Mouse (Mus musculus) neural tube, embryonic 12.5 days (tissue): ENCODE measurements at regions not wholly inside any gene's neighbourhood (a gene's known extent, or its start where the extent isn't known, plus 50 kb on each side); places are given as distances from the start of the nearest gene placed in this dataset.
"Not testable (repeated sequence)": the region's sequence is repeated elsewhere in the genome, so short reads cannot be mapped to it uniquely, and the experiment has no call there.

Source experiments
- ATAC-seq: fragments of 200-750 bp; cut with Nextera tagmentation; 2 replicates; pipeline ENCODE4 v1.8.0; 2017; ENCODE audit warnings: low read depth, mild to moderate bottlenecking, moderate TSS enrichment, moderate library complexity; ENCODE audit not compliant: low FRiP score
- H3K27ac ChIP-seq: fragments of 300-500 bp; sonication (generic); 2 replicates; pipeline ENCODE4 v1.5.1; 2016
- H3K27me3 ChIP-seq: fragments of 300-500 bp; sonication (generic); replicated peaks from 2 replicates; pipeline ENCODE4 v1.6.1; 2016; ENCODE audit warnings: mild to moderate bottlenecking
- H3K36me3 ChIP-seq: fragments of 300-500 bp; sonication (generic); 2 replicates; pipeline ENCODE4 v1.6.1; 2016; ENCODE audit warnings: mild to moderate bottlenecking
- H3K4me1 ChIP-seq: fragments of 300-500 bp; sonication (generic); 2 replicates; pipeline ENCODE4 v1.6.1; 2016
- H3K4me2 ChIP-seq: fragments of 300-500 bp; sonication (generic); replicated peaks from 2 replicates; pipeline ENCODE4 v1.6.1; 2016; ENCODE audit warnings: mild to moderate bottlenecking
- H3K4me3 ChIP-seq: fragments of 300-500 bp; sonication (generic); 2 replicates; pipeline ENCODE4 v1.5.1; 2016
- H3K9ac ChIP-seq: fragments of 300-500 bp; sonication (generic); 2 replicates; pipeline ENCODE4 v1.6.1; 2016; ENCODE audit warnings: mild to moderate bottlenecking
- H3K9me3 ChIP-seq: fragments of 300-500 bp; sonication (generic); 2 replicates; pipeline ENCODE4 v1.6.1; 2016; ENCODE audit warnings: mild to moderate bottlenecking
- WGBS: fragments of 180-500 bp; shearing (Covaris S2); methylation state at CpG from one replicate; pipeline ENCODE4 v1.1.7; 2016; 5-methylcytosine and 5-hydroxymethylcytosine counted together

DNA sequence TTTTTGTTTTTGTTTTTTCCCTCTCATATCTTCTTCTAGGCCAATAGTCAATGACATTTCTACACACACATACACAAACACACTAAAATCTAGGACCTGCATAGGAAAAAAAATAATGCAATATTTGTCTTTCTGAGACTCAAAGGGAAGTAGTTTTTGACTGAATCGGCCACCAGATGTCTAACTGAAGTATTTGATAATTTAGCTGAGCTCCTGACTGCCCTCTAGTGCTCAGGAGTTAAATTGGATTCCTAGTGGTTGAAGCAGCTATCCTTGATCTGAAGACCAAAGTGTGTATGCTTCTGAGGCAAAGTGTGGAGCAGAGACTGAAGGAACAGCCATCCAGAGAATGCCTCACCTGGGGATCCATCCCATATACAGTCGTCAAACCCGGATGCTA lies 672.2 kb downstream of the Dad1 start:
- not testable (repeated sequence) for H3K27me3 ChIP-seq, H3K4me3 ChIP-seq, H3K36me3 ChIP-seq, H3K27ac ChIP-seq, H3K9me3 ChIP-seq, ATAC-seq, H3K4me2 ChIP-seq, H3K4me1 ChIP-seq, H3K9ac ChIP-seq
- WGBS = 57% methylated on average over 3 of the region's 3 CpGs

- H3K4me2 ChIP-seq, H3K27me3 ChIP-seq, ATAC-seq, H3K36me3 ChIP-seq, H3K9ac ChIP-seq, H3K27ac ChIP-seq, H3K4me1 ChIP-seq, H3K9me3 ChIP-seq, H3K4me3 ChIP-seq: not testable (repeated sequence)
- 89% methylated on average over 1 of the region's 1 CpGs for WGBS
Measured at GRCm38 (mm10) chr14:53576927-53577326, 677.0 kb downstream of the Dad1 start.

DNA sequence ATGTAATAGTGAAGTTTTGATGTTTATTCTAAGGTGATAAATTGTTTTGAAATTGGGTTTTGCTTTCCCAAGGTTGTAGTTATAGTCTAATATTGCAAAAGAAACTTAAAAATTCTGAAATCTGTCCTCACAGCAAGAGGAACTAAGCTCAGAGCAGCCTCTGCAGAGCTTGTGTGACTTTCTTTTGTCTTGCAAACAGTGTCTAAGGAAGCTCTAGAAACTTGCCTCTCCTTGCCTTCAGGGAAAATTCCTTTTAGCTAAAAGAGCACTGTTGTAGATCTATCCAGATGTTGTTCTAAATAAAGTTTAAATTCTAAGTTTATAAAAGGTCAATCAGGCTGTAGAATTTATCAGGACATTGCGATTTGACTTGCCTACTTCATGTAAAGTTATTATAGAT lies 681.2 kb downstream of the Dad1 start:
- WGBS = 83% methylated on average over 1 of the region's 1 CpGs
- not testable (repeated sequence) for H3K27me3 ChIP-seq, H3K9me3 ChIP-seq, H3K4me2 ChIP-seq, H3K4me3 ChIP-seq, H3K27ac ChIP-seq, H3K36me3 ChIP-seq, H3K4me1 ChIP-seq, H3K9ac ChIP-seq, ATAC-seq

DNA sequence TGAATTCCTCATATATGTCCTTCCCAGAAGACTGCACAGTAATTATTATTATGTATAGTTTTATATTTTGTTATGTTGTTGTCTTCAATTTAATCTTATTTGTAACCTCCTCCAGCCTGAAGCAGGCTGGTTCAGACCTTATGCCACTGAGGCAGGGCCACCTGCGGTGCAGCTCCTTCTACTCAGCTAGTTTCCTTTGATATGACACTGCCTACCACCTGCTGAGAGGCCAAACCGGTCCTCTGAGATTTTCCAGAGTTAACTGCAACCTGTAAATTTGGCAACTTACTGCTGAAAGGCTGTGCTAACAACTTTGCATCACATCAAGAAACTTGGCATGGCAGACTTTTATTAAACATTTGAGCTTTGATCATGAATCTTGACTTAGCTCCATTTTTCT lies 691.3 kb downstream of the Dad1 start:
- no peak for ATAC-seq
- 49% methylated on average over 2 of the region's 2 CpGs for WGBS

GRCm38 (mm10) chr14:53560146-53560545 lies 693.8 kb downstream of the Dad1 start:
- H3K4me2 ChIP-seq, H3K36me3 ChIP-seq, ATAC-seq, H3K27me3 ChIP-seq, H3K4me3 ChIP-seq, H3K9ac ChIP-seq, H3K9me3 ChIP-seq, H3K4me1 ChIP-seq, H3K27ac ChIP-seq: not testable (repeated sequence)
- 85% methylated on average over 5 of the region's 5 CpGs for WGBS

More for the DNA sequence above, 691.3 kb downstream of the Dad1 start:
- Histone ChIP-seq H3K27me3 (no peaks in the 10 kb centered on the region), H3K4me1 (no peaks in the 10 kb centered on the region), H3K9ac (no peak overlapping the region), H3K4me2 (no peak overlapping the region), H3K27ac (no peak overlapping the region), H3K36me3 (no peaks in the 10 kb centered on the region), H3K9me3 (no peaks in the 10 kb centered on the region), H3K4me3 (no peak overlapping the region)

DNA sequence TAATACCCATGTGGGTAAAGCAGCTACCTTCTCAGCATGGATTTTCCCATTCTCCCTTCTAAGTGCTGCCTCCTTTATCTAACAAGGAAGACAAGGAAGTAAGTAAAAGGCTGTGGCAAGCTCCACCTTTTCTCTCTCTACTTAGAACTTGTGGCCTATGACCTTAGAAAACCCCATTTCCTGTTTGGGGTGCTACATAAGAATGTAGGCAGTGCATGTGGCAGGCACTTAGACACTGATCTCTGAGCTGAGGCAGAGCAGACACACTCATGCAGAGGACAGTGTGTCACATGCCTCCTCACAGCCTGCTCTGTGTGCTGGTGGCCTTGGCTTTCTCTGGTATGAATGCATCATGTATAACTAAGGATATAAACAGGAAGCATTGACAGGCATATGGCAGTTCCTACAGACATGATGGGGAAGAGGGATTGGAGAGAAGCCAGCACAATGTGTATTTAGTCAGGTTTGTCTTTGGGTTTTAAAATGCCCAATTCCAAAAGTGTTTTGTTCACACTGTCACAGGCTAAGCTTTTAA lies 694.5 kb downstream of the Dad1 start:
- H3K9me3 ChIP-seq, H3K9ac ChIP-seq, H3K36me3 ChIP-seq, H3K27me3 ChIP-seq, H3K4me3 ChIP-seq, H3K4me1 ChIP-seq, H3K4me2 ChIP-seq, H3K27ac ChIP-seq, ATAC-seq: not testable (repeated sequence)

- no peaks in the 10 kb centered on the region for H3K4me1 ChIP-seq
- H3K4me2 ChIP-seq = no peak overlapping the region
- H3K9ac ChIP-seq = no peak overlapping the region
- no peaks in the 10 kb centered on the region for H3K9me3 ChIP-seq
- no peak for ATAC-seq
- no peaks in the 10 kb centered on the region for H3K27me3 ChIP-seq
- H3K27ac ChIP-seq = no peak overlapping the region
- H3K4me3 ChIP-seq = no peak overlapping the region
- H3K36me3 ChIP-seq = no peaks in the 10 kb centered on the region
Measured at GRCm38 (mm10) chr14:53553771-53554170, 700.1 kb downstream of the Dad1 start.

DNA sequence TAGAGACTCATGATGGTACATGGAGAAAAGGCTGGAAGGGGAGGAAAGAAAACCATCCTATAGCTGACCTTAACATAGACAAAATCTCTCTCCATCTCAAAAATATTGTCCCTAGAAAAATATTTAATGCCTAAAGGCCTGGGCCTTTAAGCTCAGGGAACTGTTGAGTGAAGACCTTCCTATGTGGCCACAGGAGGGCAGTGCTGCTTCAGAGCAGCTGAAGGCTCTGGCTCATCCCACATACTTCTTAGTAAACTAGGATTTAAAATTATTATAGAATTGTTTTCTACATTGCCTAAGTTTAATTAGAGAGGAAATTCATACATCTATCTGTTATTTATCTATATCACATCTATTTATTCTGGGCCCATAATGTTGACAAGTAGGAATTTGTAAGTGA lies 706.5 kb downstream of the Dad1 start:
- not testable (repeated sequence) for H3K4me1 ChIP-seq, H3K9ac ChIP-seq, H3K36me3 ChIP-seq, H3K27ac ChIP-seq, H3K4me2 ChIP-seq, H3K9me3 ChIP-seq, ATAC-seq, H3K4me3 ChIP-seq, H3K27me3 ChIP-seq

DNA sequence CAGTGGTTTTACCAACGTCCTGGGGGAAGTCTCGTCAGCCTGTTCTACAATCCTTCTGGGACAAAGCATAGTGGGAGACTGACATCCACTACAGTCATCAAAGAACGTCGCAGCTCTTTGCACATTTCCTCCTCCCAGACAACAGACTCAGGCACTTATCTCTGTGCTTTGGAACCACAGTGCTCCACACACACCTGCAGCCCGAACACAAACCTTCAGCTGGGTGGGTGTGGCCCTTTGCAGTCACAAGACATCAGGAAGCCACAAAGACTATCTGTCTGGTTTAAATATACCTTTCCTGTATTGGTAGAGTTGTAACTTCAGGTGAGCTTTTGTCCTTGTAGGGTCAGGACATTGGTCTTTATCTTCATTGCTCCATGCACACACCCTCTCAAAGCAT lies 708.6 kb downstream of the Dad1 start:
- ATAC-seq = no peak
- Histone ChIP-seq H3K4me3 (no peak overlapping the region), H3K9me3 (no peaks in the 10 kb centered on the region), H3K4me2 (no peak overlapping the region), H3K27ac (no peak overlapping the region), H3K36me3 (no peaks in the 10 kb centered on the region), H3K27me3 (no peaks in the 10 kb centered on the region), H3K9ac (no peak overlapping the region), H3K4me1 (no peaks in the 10 kb centered on the region)
- WGBS = 71% methylated on average over 5 of the region's 5 CpGs

- not testable (repeated sequence) for H3K27me3 ChIP-seq, H3K4me2 ChIP-seq, H3K27ac ChIP-seq, ATAC-seq, H3K4me3 ChIP-seq, H3K9ac ChIP-seq, H3K4me1 ChIP-seq, H3K9me3 ChIP-seq, H3K36me3 ChIP-seq
- 71% methylated on average over 2 of the region's 2 CpGs for WGBS
Measured at GRCm38 (mm10) chr14:53541640-53542039, 712.3 kb downstream of the Dad1 start.

- not testable (repeated sequence) for H3K9ac ChIP-seq, H3K36me3 ChIP-seq, H3K4me1 ChIP-seq, H3K4me3 ChIP-seq, H3K27ac ChIP-seq, ATAC-seq, H3K9me3 ChIP-seq, H3K4me2 ChIP-seq, H3K27me3 ChIP-seq
- 62% methylated on average over 7 of the region's 7 CpGs for WGBS
Measured at GRCm38 (mm10) chr14:53537895-53538294, 716.0 kb downstream of the Dad1 start.

- not testable (repeated sequence) for H3K4me3 ChIP-seq, H3K9me3 ChIP-seq, H3K4me1 ChIP-seq, H3K4me2 ChIP-seq, H3K27me3 ChIP-seq, H3K36me3 ChIP-seq, ATAC-seq, H3K27ac ChIP-seq, H3K9ac ChIP-seq
- no CpG with 5 or more reads among the region's 3 CpGs for WGBS
Measured at GRCm38 (mm10) chr14:53523430-53523829, 730.5 kb downstream of the Dad1 start.

- H3K4me1 ChIP-seq, H3K27me3 ChIP-seq, H3K9me3 ChIP-seq, H3K36me3 ChIP-seq, H3K9ac ChIP-seq, H3K27ac ChIP-seq, H3K4me3 ChIP-seq, ATAC-seq, H3K4me2 ChIP-seq: not testable (repeated sequence)
- no CpG with 5 or more reads among the region's 1 CpGs for WGBS
Measured at GRCm38 (mm10) chr14:53518954-53519353, 735.0 kb downstream of the Dad1 start.
